Comparison of ENCODE assay signal across 7 mouse cellular contexts in the genomic region with DNA sequence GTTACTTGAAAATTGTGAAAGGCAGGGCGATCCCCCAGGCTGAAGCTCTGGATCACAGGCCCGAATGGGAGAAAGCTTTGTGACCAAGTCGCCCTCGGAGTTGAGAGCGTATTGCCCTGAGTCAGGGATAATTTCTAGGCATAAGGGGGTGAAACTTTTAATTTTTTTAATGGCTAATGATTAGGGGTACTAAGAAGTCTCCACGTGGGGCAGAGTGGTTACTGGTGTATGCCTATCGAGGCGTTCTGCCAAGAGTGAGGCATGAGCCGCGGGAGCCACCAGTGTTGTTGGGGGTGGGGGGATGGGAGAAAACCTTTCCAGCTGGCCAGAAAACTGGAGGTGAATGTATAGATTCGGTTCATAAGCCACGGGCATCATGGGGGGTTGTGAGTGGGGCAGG. TPM values are rescaled to one million over a fixed set of nuclear protein-coding genes. Genes with fewer than 3 reads are reported as not detected.
DNase-seq lines count a peak whose midpoint lies in the region; ATAC-seq lines count a peak whose summit lies in the region.

No protein-coding gene starts in this region.

- no peak for DNase-seq in lung, postnatal 36 days
- DNase-seq in embryo, embryonic 11 days: peak; percentile 53
- no peak for DNase-seq in right cerebral cortex, postnatal 36 days (ENCODE audit: low spot score in 2 of 2)
- no peak for DNase-seq in left cerebral cortex, postnatal 10 days (ENCODE audit: extremely low spot score in 1 of 2, low spot score in 2 of 2)

- H3K9ac ChIP-seq in lung, embryonic 16.5 days (ENCODE audit: low read length): peak overlapping the region; percentile 82
- H3K9ac ChIP-seq in hindbrain, embryonic 13.5 days: peak overlapping the region; percentile 89

- H3K9me3 ChIP-seq in lung, embryonic 16.5 days (ENCODE audit: control insufficient read depth, low read length): no peaks in the 10 kb centered on the region
- H3K9me3 ChIP-seq in hindbrain, embryonic 13.5 days: no peaks in the 10 kb centered on the region

- peak overlapping the region; percentile 86 for H3K4me3 ChIP-seq in lung, embryonic 16.5 days (ENCODE audit: low read length)
- peak overlapping the region; percentile 86 for H3K4me3 ChIP-seq in hindbrain, embryonic 13.5 days

- peaks cover 35% of the 10 kb centered on the region for H3K4me1 ChIP-seq in lung, embryonic 16.5 days (replicated peaks; ENCODE audit: control insufficient read depth, insufficient read depth, low read length)
- H3K4me1 ChIP-seq in hindbrain, embryonic 13.5 days (replicated peaks): peaks cover 21% of the 10 kb centered on the region

- intact Hi-C loops in left cerebral cortex, postnatal 10 days (cut with DNase I): no loop called here

- peak overlapping the region; percentile 82 for H3K4me2 ChIP-seq in lung, embryonic 16.5 days (ENCODE audit: low read depth, low read length)
- peak overlapping the region; percentile 78 for H3K4me2 ChIP-seq in hindbrain, embryonic 13.5 days

- no peak for ATAC-seq in lung, embryonic 16.5 days (ENCODE audit: low read depth)
- no peak for ATAC-seq in hindbrain, embryonic 13.5 days (ENCODE audit: low FRiP score)
- peak; percentile 26 for ATAC-seq in megakaryocyte progenitor cell, adult 5-6 weeks (replicated peaks; ENCODE audit: poor library complexity)

- peak overlapping the region; percentile 76 for H3K27ac ChIP-seq in lung, embryonic 16.5 days (ENCODE audit: low read length)
- peak overlapping the region; percentile 74 for H3K27ac ChIP-seq in hindbrain, embryonic 13.5 days

- no peaks in the 10 kb centered on the region for H3K27me3 ChIP-seq in lung, embryonic 16.5 days (ENCODE audit: control insufficient read depth, insufficient read depth, low read depth, low read length)
- 0 out of 2 replicates have a peak, but pooled peaks cover 5% of the 10 kb centered on the region for H3K27me3 ChIP-seq in hindbrain, embryonic 13.5 days

- no peaks in the 10 kb centered on the region for H3K36me3 ChIP-seq in lung, embryonic 16.5 days (ENCODE audit: control insufficient read depth, insufficient read depth, low read length)
- H3K36me3 ChIP-seq in hindbrain, embryonic 13.5 days: no peaks in the 10 kb centered on the region

- under 1% methylated on average over 12 of the region's 12 CpGs for WGBS in lung, embryonic 16.5 days
- WGBS in hindbrain, embryonic 13.5 days: 3% methylated on average over 12 of the region's 12 CpGs

RNA-seq across cellular contexts. Expression of gene Ak2, which starts 1.9 kb away (rescaled TPM):
- 173 and 175 TPM in 2 replicates for polyA plus RNA-seq in lung, embryonic 16.5 days (2015; fragmentation: Nextera tagmentation; extraction: Ambion mirVana)
- 90.4 and 92.7 TPM in 2 replicates for polyA plus RNA-seq in hindbrain, embryonic 13.5 days (2015; fragmentation: Nextera tagmentation; extraction: Ambion mirVana)
- 97.7 and 107 TPM in 2 replicates for total RNA-seq in megakaryocyte progenitor cell, adult 5-6 weeks (2015)
- total RNA-seq in megakaryocyte progenitor cell, adult 5-6 weeks (2017): 165 and 176 TPM in 2 replicates
- total RNA-seq in left cerebral cortex, postnatal 10 days (2021): 10 to 100 TPM; 30.5 to 30.7 TPM

RNA-seq across cellular contexts. Expression of gene Azin2, which starts 31.4 kb away (rescaled TPM):
- polyA plus RNA-seq in lung, embryonic 16.5 days (2015; fragmentation: Nextera tagmentation; extraction: Ambion mirVana): 18.7 and 23.2 TPM in 2 replicates
- 18.4 and 19.9 TPM in 2 replicates for polyA plus RNA-seq in hindbrain, embryonic 13.5 days (2015; fragmentation: Nextera tagmentation; extraction: Ambion mirVana)
- 0.91 and 1.7 TPM in 2 replicates for total RNA-seq in megakaryocyte progenitor cell, adult 5-6 weeks (2015)
- 2.1 and 2.2 TPM in 2 replicates for total RNA-seq in megakaryocyte progenitor cell, adult 5-6 weeks (2017)
- total RNA-seq in left cerebral cortex, postnatal 10 days (2021): 10 to 100 TPM; 30.3 to 36.3 TPM

Comparison
In these comparisons a context has a peak if more than half of its experiments do, and no peak if none do; other contexts are left out.
1. RNA of gene Azin2, which starts 31.4 kb away (total RNA-seq): 30.3 to 36.3 TPM in left cerebral cortex, postnatal 10 days; 0.91 to 2.2 TPM in megakaryocyte progenitor cell, adult 5-6 weeks; every median in the first group is over 4 times any median in the second.